Mouse (Mus musculus) neural tube, embryonic 14.5 days (tissue): ENCODE data around the gene Dapk3. TPM values are rescaled to one million over a fixed set of nuclear protein-coding genes. Genes with fewer than 3 reads are reported as not detected.
"Not testable (repeated sequence)": the region's sequence is repeated elsewhere in the genome, so short reads cannot be mapped to it uniquely, and the experiment has no call there.

Experiments used
- ATAC-seq: fragments of 200-750 bp; cut with Nextera tagmentation; 2 replicates; pipeline ENCODE4 v1.8.0; 2017; ENCODE audit warnings: low read depth, mild to moderate bottlenecking, moderate TSS enrichment, moderate library complexity
- H3K27ac ChIP-seq: fragments of 300-500 bp; sonication (generic); 2 replicates; pipeline ENCODE4 v1.5.1; 2014; ENCODE audit warnings: low read depth, mild to moderate bottlenecking, control low read depth, low read length, moderate library complexity, mixed read lengths
- H3K27me3 ChIP-seq: fragments of 300-500 bp; sonication (generic); 2 replicates; pipeline ENCODE4 v1.6.1; 2014; ENCODE audit warnings: low read length; ENCODE audit not compliant: control insufficient read depth, insufficient read depth
- H3K36me3 ChIP-seq: fragments of 300-500 bp; sonication (generic); 2 replicates; pipeline ENCODE4 v1.6.1; 2014; ENCODE audit warnings: low read length, mixed read lengths; ENCODE audit not compliant: control insufficient read depth, insufficient read depth
- H3K4me1 ChIP-seq: fragments of 300-500 bp; sonication (generic); 2 replicates; pipeline ENCODE4 v1.6.1; 2014; ENCODE audit warnings: low read length; ENCODE audit not compliant: control insufficient read depth, insufficient read depth
- H3K4me2 ChIP-seq: fragments of 300-500 bp; sonication (generic); 2 replicates; pipeline ENCODE4 v1.6.1; 2014; ENCODE audit warnings: mild to moderate bottlenecking, low read depth, low read length, control low read depth
- H3K4me3 ChIP-seq: fragments of 300-500 bp; sonication (generic); 2 replicates; pipeline ENCODE4 v1.5.1; 2014; ENCODE audit warnings: low read depth, low read length, control low read depth, mixed read lengths
- H3K9ac ChIP-seq: fragments of 300-500 bp; sonication (generic); replicated peaks from 2 replicates; pipeline ENCODE4 v1.6.1; 2014; ENCODE audit warnings: low read depth, mild to moderate bottlenecking, control low read depth, low read length, mixed read lengths
- H3K9me3 ChIP-seq: fragments of 300-500 bp; sonication (generic); 2 replicates; pipeline ENCODE4 v1.6.1; 2016; ENCODE audit warnings: low read length; ENCODE audit not compliant: control insufficient read depth
- WGBS: fragments of 180-500 bp; shearing (Covaris S2); extraction: QIAGEN DNeasy Blood & Tissue Kit; methylation state at CpG from one replicate; pipeline ENCODE4 v1.1.7; 2014; 5-methylcytosine and 5-hydroxymethylcytosine counted together
- polyA plus RNA-seq: library from polyadenylated mRNA; unstranded; fragments of >200 nt; fragmentation: Nextera tagmentation; extraction: Ambion mirVana; gene quantifications from 2 replicates; pipeline ENCODE4 v1.2.1, GENCODE M21; 2014

The Dapk3 gene
- polyA plus RNA-seq, 1 experiment from 2014 or later: 67.3 TPM

DNA sequence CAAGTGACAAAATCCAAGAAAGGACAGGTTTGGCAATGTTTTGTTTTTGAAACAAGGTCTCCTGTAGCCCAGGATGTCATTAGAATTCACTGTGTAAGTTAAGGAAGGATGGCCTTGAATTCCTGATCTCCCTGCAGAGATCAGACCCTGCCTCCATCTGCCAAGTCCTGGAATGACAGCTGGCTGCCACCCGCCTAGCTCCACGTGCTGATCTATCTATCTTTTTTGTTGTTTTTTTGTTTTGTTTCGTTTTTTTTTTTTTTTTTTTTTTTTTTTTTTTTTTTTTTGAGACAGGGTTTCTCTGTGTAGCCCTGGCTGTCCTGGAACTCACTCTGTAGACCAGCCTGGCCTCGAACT is 7.5 kb upstream of the Dapk3 start:
- not testable (repeated sequence) for H3K4me3 ChIP-seq, ATAC-seq, H3K9me3 ChIP-seq, H3K9ac ChIP-seq, H3K27me3 ChIP-seq
- H3K27ac ChIP-seq: peak overlapping the region; percentile 96
- peaks cover 29% of the 10 kb centered on the region for H3K36me3 ChIP-seq
- peak overlapping the region; percentile 72 for H3K4me2 ChIP-seq
- H3K4me1 ChIP-seq: peaks cover 17% of the 10 kb centered on the region
- 7% methylated on average over 4 of the region's 4 CpGs for WGBS

DNA sequence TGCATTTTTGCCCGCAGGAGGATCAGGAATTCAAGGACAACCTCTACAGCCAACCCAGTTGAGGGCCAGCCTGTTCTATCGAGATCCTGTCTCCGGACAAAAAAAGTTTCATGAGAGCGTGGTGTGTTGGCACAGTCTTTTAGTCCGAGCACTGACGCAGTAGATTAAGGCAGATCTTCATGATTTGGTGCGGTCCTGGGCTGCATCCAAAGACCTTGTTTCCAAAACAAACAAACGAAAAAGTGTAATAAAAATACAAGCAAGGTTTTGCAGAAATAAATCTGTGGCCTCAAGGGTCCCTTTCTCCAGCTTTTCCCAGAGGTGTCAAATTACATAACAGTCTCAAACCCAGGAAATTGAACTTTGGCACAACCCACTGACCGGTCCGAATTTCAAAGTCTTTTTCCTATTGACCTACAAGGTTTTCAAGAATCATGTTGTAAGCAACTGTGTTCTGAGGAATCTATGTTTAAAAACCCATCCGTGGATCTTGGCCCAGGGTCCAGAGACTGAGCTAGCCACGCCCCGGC is 6.8 kb upstream of the Dapk3 start:
- H3K27me3 ChIP-seq: no peaks in the 10 kb centered on the region
- H3K36me3 ChIP-seq: peaks cover 35% of the 10 kb centered on the region
- H3K4me3 ChIP-seq: peak overlapping the region; percentile 98
- H3K9ac ChIP-seq: no peak overlapping the region; the same call in 1 of the 2 replicates
- ATAC-seq: no peak
- H3K9me3 ChIP-seq: no peaks in the 10 kb centered on the region
- H3K4me1 ChIP-seq: peaks cover 17% of the 10 kb centered on the region
- WGBS: 5% methylated on average over 13 of the region's 13 CpGs
- peak overlapping the region; percentile 78 for H3K27ac ChIP-seq
- peak overlapping the region; percentile 99 for H3K4me2 ChIP-seq

DNA sequence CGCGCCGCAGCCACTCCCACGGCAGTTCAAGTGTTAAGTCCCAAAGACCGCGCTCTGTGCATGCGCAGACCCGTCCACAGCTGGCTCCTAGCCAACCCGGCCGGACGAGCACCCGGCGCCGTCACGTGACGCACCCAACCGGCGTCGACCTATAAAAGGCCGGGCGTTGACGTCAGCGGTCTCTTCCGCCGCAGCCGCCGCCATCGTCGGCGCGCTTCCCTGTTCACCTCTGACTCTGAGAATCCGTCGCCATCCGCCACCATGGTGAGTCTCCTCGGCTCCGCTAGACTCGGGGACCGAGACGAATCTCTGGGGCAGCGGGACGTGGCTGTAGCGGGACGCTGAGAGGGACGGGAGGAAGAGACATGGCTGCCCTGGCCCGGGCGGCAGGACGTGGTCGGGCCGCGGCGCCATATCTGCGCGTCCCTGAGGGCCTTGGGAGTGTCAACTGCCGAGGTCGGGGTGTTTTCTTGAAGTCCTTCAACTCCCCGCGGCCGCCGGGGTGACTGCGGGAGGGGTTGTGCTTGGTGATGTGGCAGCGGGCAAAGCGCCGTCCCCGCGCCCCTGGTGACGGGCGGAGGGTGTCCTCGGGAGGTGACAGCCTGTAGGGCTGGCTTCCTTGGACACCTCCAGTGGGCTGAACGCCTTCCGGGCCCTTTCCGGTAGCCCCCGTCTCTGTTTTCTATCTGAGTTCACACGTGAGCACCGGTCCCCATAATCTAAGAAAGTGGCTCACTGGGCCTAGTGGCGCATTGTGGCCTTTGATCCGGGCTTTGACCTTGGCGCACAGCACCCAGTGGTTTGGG is 6.1 kb upstream of the Dapk3 start, which contains the start of gene Eef2:
TSS of gene Eef2 (plus strand) at position 166 of the 806 bp plus-strand sequence.
- peak within 1 kb of the TSS; percentile 98 for H3K4me3 ChIP-seq
- H3K27me3 ChIP-seq: no peaks in the 10 kb centered on the region
- peak within 1 kb of the TSS; percentile 99 for H3K4me2 ChIP-seq
- H3K9ac ChIP-seq: peak within 1 kb of the TSS; percentile 97
- peak within 1 kb of the TSS; percentile 81 for H3K27ac ChIP-seq
- peaks cover 17% of the 10 kb centered on the region for H3K4me1 ChIP-seq
- peaks cover 42% of the 10 kb centered on the region for H3K36me3 ChIP-seq
- under 1% methylated on average over 77 of the region's 77 CpGs for WGBS
- peak; percentile 69 for ATAC-seq
- H3K9me3 ChIP-seq: no peaks in the 10 kb centered on the region

DNA sequence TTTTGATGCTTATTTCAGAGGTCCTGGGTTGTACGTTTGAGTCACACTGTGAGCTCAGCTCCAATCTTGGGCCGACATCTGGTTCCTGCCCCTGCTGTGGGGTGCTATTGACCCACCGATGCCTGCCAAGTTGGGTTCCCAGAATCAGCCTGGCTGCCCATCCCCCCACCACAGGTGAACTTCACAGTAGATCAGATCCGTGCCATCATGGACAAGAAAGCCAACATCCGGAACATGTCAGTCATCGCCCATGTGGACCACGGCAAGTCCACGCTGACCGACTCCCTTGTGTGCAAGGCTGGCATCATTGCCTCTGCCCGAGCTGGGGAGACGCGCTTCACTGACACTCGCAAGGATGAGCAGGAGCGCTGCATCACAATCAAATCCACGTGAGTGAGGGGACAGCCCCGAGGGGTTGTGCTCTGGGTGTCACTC is 5.3 kb upstream of the Dapk3 start:
- no peak for ATAC-seq
- WGBS: 14% methylated on average over 16 of the region's 16 CpGs
- peak overlapping the region; percentile 97 for H3K9ac ChIP-seq
- peak overlapping the region; percentile 98 for H3K4me3 ChIP-seq
- no peaks in the 10 kb centered on the region for H3K27me3 ChIP-seq
- H3K9me3 ChIP-seq: no peaks in the 10 kb centered on the region
- H3K27ac ChIP-seq: peak overlapping the region; percentile 81; the same call in 1 of the 2 replicates
- H3K4me2 ChIP-seq: peak overlapping the region; percentile 99
- H3K36me3 ChIP-seq: peaks cover 50% of the 10 kb centered on the region
- peaks cover 17% of the 10 kb centered on the region for H3K4me1 ChIP-seq

DNA sequence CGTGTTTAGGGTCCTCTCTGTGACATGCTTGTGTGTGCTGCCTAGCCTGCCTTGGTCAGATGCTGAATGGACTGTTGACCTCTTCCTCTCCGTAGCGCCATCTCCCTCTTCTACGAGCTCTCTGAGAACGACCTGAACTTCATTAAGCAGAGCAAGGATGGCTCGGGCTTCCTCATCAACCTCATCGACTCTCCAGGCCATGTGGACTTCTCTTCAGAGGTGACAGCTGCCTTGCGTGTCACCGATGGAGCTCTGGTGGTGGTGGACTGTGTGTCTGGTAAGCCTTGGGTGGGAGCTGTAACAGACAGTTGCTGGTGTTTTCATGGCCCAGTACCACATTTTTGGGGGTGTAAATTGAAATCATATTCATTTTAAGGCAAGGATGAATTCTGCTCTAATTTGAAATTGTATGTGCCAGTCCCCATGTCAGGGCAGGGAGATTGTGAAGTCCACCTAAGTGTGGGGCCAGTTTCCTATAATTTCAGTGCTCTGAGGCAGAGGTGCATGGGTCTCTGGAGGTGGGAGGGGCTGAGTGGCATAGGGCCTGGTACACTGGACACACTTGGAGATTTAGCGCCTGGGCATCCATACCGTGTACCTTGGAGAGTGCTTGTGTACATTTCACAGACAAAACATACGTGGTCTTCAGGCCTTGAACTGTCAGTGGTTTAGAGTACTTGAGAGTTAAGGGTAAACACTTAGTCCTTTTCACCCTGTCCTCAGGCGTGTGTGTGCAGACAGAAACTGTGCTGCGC is 4.7 kb upstream of the Dapk3 start:
- ATAC-seq: no peak
- Histone ChIP-seq H3K9ac (peak overlapping the region; percentile 97), H3K9me3 (no peaks in the 10 kb centered on the region), H3K4me2 (peak overlapping the region; percentile 99), H3K4me3 (peak overlapping the region; percentile 98), H3K36me3 (peaks cover 50% of the 10 kb centered on the region), H3K27ac (no peak overlapping the region), H3K4me1 (peaks cover 17% of the 10 kb centered on the region), H3K27me3 (no peaks in the 10 kb centered on the region)
- WGBS: 66% methylated on average over 14 of the region's 14 CpGs

DNA sequence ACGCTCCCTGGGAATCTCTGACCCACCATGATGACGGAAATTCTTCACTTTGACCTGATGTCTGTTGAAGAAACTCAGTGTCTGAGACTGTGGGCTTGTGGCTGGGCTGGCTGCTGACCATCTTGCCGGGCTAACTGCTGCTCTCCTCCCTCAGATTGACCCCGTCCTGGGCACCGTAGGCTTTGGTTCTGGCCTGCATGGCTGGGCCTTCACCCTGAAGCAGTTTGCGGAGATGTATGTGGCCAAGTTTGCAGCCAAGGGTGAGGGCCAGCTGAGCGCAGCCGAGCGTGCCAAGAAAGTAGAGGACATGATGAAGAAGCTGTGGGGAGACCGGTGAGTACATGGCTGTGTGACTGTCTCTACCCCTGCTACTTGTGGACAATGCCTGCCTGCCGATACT is 3.9 kb upstream of the Dapk3 start:
- peak overlapping the region; percentile 1; the same call in 1 of the 2 replicates for H3K9ac ChIP-seq
- ATAC-seq: no peak
- peaks cover 18% of the 10 kb centered on the region for H3K4me1 ChIP-seq
- 91% methylated on average over 11 of the region's 11 CpGs for WGBS
- no peak overlapping the region for H3K4me2 ChIP-seq
- H3K27ac ChIP-seq: no peak overlapping the region
- no peaks in the 10 kb centered on the region for H3K9me3 ChIP-seq
- no peak overlapping the region for H3K4me3 ChIP-seq
- peaks cover 50% of the 10 kb centered on the region for H3K36me3 ChIP-seq
- no peaks in the 10 kb centered on the region for H3K27me3 ChIP-seq

DNA sequence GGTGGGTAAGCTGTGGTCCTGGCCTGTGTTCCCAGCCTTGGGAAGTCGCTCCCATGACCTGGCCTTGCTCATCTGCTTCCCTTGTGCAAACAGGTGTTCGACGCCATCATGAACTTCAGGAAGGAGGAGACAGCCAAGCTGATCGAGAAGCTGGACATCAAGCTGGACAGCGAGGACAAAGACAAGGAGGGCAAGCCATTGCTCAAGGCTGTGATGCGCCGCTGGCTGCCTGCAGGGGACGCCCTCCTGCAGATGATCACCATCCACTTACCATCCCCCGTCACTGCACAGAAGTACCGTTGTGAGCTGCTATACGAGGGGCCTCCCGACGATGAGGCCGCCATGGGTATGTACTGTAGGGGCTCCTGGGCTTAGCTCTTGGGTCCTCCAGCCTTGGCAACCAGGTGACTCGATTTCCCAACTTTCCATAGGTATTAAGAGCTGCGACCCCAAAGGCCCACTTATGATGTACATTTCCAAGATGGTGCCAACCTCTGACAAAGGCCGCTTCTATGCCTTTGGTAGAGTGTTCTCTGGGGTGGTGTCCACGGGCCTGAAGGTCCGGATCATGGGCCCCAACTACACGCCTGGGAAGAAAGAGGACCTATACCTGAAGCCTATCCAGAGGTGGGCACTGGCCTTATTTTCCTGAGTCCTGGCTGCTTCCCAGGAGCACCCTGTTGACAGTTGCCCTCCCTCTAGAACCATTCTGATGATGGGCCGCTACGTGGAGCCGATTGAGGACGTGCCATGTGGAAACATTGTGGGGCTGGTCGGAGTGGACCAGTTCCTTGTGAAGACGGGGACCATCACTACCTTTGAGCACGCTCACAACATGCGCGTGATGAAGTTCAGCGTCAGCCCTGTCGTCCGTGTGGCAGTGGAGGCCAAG is 3.1 kb upstream of the Dapk3 start:
- no peaks in the 10 kb centered on the region for H3K27me3 ChIP-seq
- peaks cover 50% of the 10 kb centered on the region for H3K36me3 ChIP-seq
- no peak overlapping the region for H3K9ac ChIP-seq
- no peak overlapping the region for H3K4me3 ChIP-seq
- H3K9me3 ChIP-seq: no peaks in the 10 kb centered on the region
- H3K27ac ChIP-seq: no peak overlapping the region
- ATAC-seq: no peak
- H3K4me2 ChIP-seq: no peak overlapping the region
- WGBS: 93% methylated on average over 32 of the region's 32 CpGs
- H3K4me1 ChIP-seq: peaks cover 16% of the 10 kb centered on the region

DNA sequence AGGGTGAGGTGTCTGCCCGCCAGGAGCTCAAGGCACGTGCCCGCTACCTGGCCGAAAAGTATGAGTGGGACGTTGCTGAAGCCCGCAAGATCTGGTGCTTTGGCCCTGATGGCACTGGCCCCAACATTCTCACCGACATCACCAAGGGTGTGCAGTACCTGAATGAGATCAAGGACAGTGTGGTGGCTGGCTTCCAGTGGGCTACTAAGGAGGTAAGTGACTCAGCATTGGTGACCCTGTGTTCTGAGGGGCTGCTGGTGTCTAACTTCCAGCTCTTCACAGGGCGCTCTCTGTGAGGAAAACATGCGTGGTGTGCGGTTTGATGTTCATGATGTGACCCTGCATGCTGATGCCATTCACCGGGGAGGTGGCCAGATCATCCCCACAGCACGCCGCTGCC is 1.9 kb upstream of the Dapk3 start:
- no peak overlapping the region for H3K9ac ChIP-seq
- peaks cover 16% of the 10 kb centered on the region for H3K4me1 ChIP-seq
- no peak overlapping the region for H3K4me2 ChIP-seq
- H3K27ac ChIP-seq: no peak overlapping the region
- WGBS: 94% methylated on average over 13 of the region's 13 CpGs
- H3K27me3 ChIP-seq: no peaks in the 10 kb centered on the region
- no peaks in the 10 kb centered on the region for H3K9me3 ChIP-seq
- no peak for ATAC-seq
- no peak overlapping the region for H3K4me3 ChIP-seq
- peaks cover 50% of the 10 kb centered on the region for H3K36me3 ChIP-seq
